Mouse (Mus musculus): Measurements from ENCODE around the gene Ntrk2.

- no peak for TF ChIP-seq CTCF (conservative IDR thresholded peaks at IDR 0.05; ENCODE audit: low read length)
- no peak for TF ChIP-seq POU5F1 (IDR thresholded peaks at IDR 0.05; ENCODE audit: borderline replicate concordance, low read length)
Observed at GRCm38 (mm10) chr13:58954331-58954730, 148.0 kb downstream of the Ntrk2 start.

Data from E14TG2a.4 (cell line).